Mouse (Mus musculus): ENCODE results near the gene Det1. TPM values are rescaled to one million over a fixed set of nuclear protein-coding genes. Genes with fewer than 3 reads are reported as not detected.

The Det1 gene
- polyA plus RNA-seq, 1 experiment, result 14.5 TPM

GRCm38 (mm10) chr7:78782639-78783581 is 64.2 kb downstream of the Det1 start, which contains the start of the genes Mrps11 and Mrpl46:
Gene Mrps11 (plus strand): TSS chr7:78783119.
Gene Mrpl46 (minus strand): TSS chr7:78783531.
- peaks cover 20% of the 10 kb centered on the region for H3K36me3 ChIP-seq (ENCODE audit: control insufficient read depth, insufficient read depth, low read length, poor library complexity, severe bottlenecking)
- TF ChIP-seq EP300 (IDR thresholded peaks at IDR 0.05; ENCODE audit: insufficient read depth, low read depth, low read length), result no peak
- TF ChIP-seq POLR2A (IDR thresholded peaks at IDR 0.05; ENCODE audit: insufficient read depth, low read length), result no peak
- TF ChIP-seq CTCF (IDR thresholded peaks at IDR 0.05; ENCODE audit: low read depth, low read length), result no peak
- no peaks in the 10 kb centered on the region for H3K27me3 ChIP-seq (ENCODE audit: control insufficient read depth, insufficient read depth, low read length, poor library complexity, severe bottlenecking)
- peak within 1 kb of the TSS; percentile 97 for H3K4me3 ChIP-seq (ENCODE audit: low read depth, low read length)
- H3K4me1 ChIP-seq (ENCODE audit: control insufficient read depth, insufficient read depth, low read length), result no peaks in the 10 kb centered on the region
- no peak within 1 kb of the TSS for H3K27ac ChIP-seq (ENCODE audit: insufficient read depth, low read length)
- H3K9me3 ChIP-seq (replicated peaks; ENCODE audit: control insufficient read depth, insufficient read depth, low read length, poor library complexity, severe bottlenecking), result no peaks in the 10 kb centered on the region
- peak within 1 kb of the TSS; percentile 82 for H3K9ac ChIP-seq (ENCODE audit: low read depth, poor library complexity, severe bottlenecking)

GRCm38 (mm10) chr7:78778741-78779140 is 68.3 kb downstream of the Det1 start:
- no peaks in the 10 kb centered on the region for H3K4me1 ChIP-seq (ENCODE audit: control insufficient read depth, insufficient read depth, low read length)
- TF ChIP-seq EP300 (IDR thresholded peaks at IDR 0.05; ENCODE audit: insufficient read depth, low read depth, low read length) (no peak), CTCF (IDR thresholded peaks at IDR 0.05; ENCODE audit: low read depth, low read length) (no peak), POLR2A (IDR thresholded peaks at IDR 0.05; ENCODE audit: insufficient read depth, low read length) (no peak)
- H3K9ac ChIP-seq (ENCODE audit: low read depth, poor library complexity, severe bottlenecking), result no peak overlapping the region
- H3K36me3 ChIP-seq (ENCODE audit: control insufficient read depth, insufficient read depth, low read length, poor library complexity, severe bottlenecking), result peaks cover 28% of the 10 kb centered on the region
- H3K27ac ChIP-seq (ENCODE audit: insufficient read depth, low read length), result no peak overlapping the region
- H3K27me3 ChIP-seq (ENCODE audit: control insufficient read depth, insufficient read depth, low read length, poor library complexity, severe bottlenecking), result no peaks in the 10 kb centered on the region
- H3K4me3 ChIP-seq (ENCODE audit: low read depth, low read length), result no peak overlapping the region
- no peaks in the 10 kb centered on the region for H3K9me3 ChIP-seq (replicated peaks; ENCODE audit: control insufficient read depth, insufficient read depth, low read length, poor library complexity, severe bottlenecking)

Other genes with a start within 250 kb of the Det1 start
- gene Ntrk3, start 109.3 kb downstream of the Det1 start, polyA plus RNA-seq (2011; ENCODE audit: insufficient read depth, insufficient read length, low read depth, missing spikeins), result 0.84 TPM in 1 of 2 replicates, not detected in the other
- gene Mrps11, start 64.1 kb downstream of the Det1 start, polyA plus RNA-seq (2011; ENCODE audit: insufficient read depth, insufficient read length, low read depth, missing spikeins), result 23.8 and 29.4 TPM in 2 replicates
- gene Mrpl46, start 63.7 kb downstream of the Det1 start, polyA plus RNA-seq (2011; ENCODE audit: insufficient read depth, insufficient read length, low read depth, missing spikeins), result 26.6 and 35.6 TPM in 2 replicates
- gene Aen, start 48.6 kb upstream of the Det1 start, polyA plus RNA-seq (2011; ENCODE audit: insufficient read depth, insufficient read length, low read depth, missing spikeins), result 117 and 121 TPM in 2 replicates
- gene Isg20, start 66.2 kb upstream of the Det1 start, polyA plus RNA-seq (2011; ENCODE audit: insufficient read depth, insufficient read length, low read depth, missing spikeins), result 3.5 and 4.8 TPM in 2 replicates
- 2.0 TPM in 2 replicates for gene Acan, start 206.2 kb upstream of the Det1 start, polyA plus RNA-seq (2011; ENCODE audit: insufficient read depth, insufficient read length, low read depth, missing spikeins)